ENCODE assay signal across 8 mouse cellular contexts in the genomic region with DNA sequence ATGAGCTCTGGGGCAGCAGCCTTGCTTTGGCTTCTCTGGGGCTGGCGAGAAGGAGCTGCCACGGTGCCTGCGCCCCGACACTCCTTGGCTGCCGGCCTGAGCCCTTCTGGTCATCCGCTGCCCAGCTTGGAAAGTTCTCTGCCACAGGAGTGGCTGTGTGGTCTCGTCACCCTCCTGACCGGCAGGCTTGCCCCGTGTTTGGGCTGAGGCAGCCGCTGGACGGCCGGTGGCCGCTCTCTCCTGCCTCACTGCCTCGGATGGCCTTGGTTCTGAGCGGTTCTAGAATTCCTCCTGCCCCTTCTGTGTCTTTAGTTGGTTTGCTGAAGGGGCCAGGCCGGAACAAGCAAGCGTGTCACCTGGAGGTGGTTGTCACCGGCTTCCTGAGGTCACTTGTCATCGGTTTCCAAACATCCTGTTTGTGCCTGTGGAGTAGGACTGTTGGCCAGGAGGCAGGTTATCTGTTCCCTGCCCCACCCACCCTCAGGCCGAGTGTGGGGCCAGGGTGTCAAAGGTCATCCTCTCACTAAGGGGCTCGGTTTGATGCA. TPM values are rescaled to one million over a fixed set of nuclear protein-coding genes. Genes with fewer than 3 reads are reported as not detected.
DNase-seq lines count a peak whose midpoint lies in the region; ATAC-seq and TF ChIP-seq lines count a peak whose summit lies in the region.

No protein-coding gene starts in this region.

- ATAC-seq in stomach, postnatal 0 days (ENCODE audit: low FRiP score, low TSS enrichment), result peak; percentile 28

- no peak for TF ChIP-seq EP300 in stomach, postnatal 0 days (optimal IDR thresholded peaks at IDR 0.05)

- peak overlapping the region; percentile 15 for H3K4me2 ChIP-seq in stomach, postnatal 0 days (replicated peaks; ENCODE audit: low read depth)

- no peak for TF ChIP-seq CTCF in spleen, adult 2 months (IDR thresholded peaks at IDR 0.05; ENCODE audit: extremely low read depth, insufficient read depth, insufficient read length, insufficient replicate concordance)
- no peak for TF ChIP-seq CTCF in stomach, postnatal 0 days (IDR thresholded peaks at IDR 0.05; ENCODE audit: low read depth)

- H3K27me3 ChIP-seq in spleen, adult 2 months (ENCODE audit: control insufficient read depth, insufficient read depth, low read length), result no peaks in the 10 kb centered on the region
- H3K27me3 ChIP-seq in stomach, postnatal 0 days (ENCODE audit: control insufficient read depth, insufficient read depth, low read length), result no peaks in the 10 kb centered on the region

- 61% methylated on average over 21 of the region's 21 CpGs for WGBS in spleen, adult 2 months
- WGBS in stomach, postnatal 0 days, result 54% methylated on average over 21 of the region's 21 CpGs

- no peak for TF ChIP-seq POLR2A in spleen, adult 2 months (IDR thresholded peaks at IDR 0.05; ENCODE audit: low read depth, low read length)

- peak overlapping the region; percentile 91 for H3K27ac ChIP-seq in spleen, adult 2 months (ENCODE audit: insufficient read depth, low read length)
- H3K27ac ChIP-seq in stomach, postnatal 0 days (replicated peaks), result peak overlapping the region; percentile 70

- H3K9me3 ChIP-seq in stomach, postnatal 0 days (ENCODE audit: control insufficient read depth, low read length), result no peaks in the 10 kb centered on the region

- H3K4me1 ChIP-seq in spleen, adult 2 months (ENCODE audit: control insufficient read depth, insufficient read depth, insufficient read length), result peaks cover 44% of the 10 kb centered on the region
- H3K4me1 ChIP-seq in stomach, postnatal 0 days (replicated peaks; ENCODE audit: control insufficient read depth, insufficient read depth), result peaks cover 10% of the 10 kb centered on the region; the same call in 1 of the 2 replicates

- H3K36me3 ChIP-seq in spleen, adult 2 months (ENCODE audit: control insufficient read depth, insufficient read depth, low read length), result no peaks in the 10 kb centered on the region
- no peaks in the 10 kb centered on the region for H3K36me3 ChIP-seq in stomach, postnatal 0 days (ENCODE audit: control insufficient read depth, insufficient read depth, low read length)

- H3K4me3 ChIP-seq in spleen, adult 2 months (ENCODE audit: extremely low read depth, insufficient read depth, insufficient read length), result no peak overlapping the region
- no peak overlapping the region for H3K4me3 ChIP-seq in stomach, postnatal 0 days (ENCODE audit: low read depth, low read length)

- H3K9ac ChIP-seq in stomach, postnatal 0 days (ENCODE audit: low read length), result no peak overlapping the region

- DNase-seq in cerebellum, adult 9-11 months, result peak; percentile 60
- no peak for DNase-seq in cerebellum, adult 9-10 months
- no peak for DNase-seq in spleen, adult 2 months (ENCODE audit: low read depth in 1 of 2, low spot score in 2 of 2)
- no peak for DNase-seq in spleen, postnatal 14 days (ENCODE audit: low spot score in 2 of 2)
- DNase-seq in kidney, postnatal 36 days, result peak; percentile 71 to 85
- no peak for DNase-seq in stomach, postnatal 0 days (ENCODE audit: low spot score)
- no peak for DNase-seq in spleen, postnatal 10 days (ENCODE audit: low spot score in 2 of 2)
- DNase-seq in thymus, adult 18-20 months, result no peak

RNA-seq across cellular contexts. Expression of a gene that starts 13.9 kb away (rescaled TPM):
- 63.8 and 76.1 TPM in 2 replicates for polyA plus RNA-seq in spleen, adult 2 months (2012; rRNA removed)
- 21.1 and 25.8 TPM in 2 replicates for polyA plus RNA-seq in stomach, postnatal 0 days (2015; fragmentation: Nextera tagmentation; extraction: Ambion mirVana)

RNA-seq across cellular contexts. Expression of a gene that starts 35.9 kb away (rescaled TPM):
- polyA plus RNA-seq in spleen, adult 2 months (2012; rRNA removed), result 19.6 and 28.2 TPM in 2 replicates
- polyA plus RNA-seq in stomach, postnatal 0 days (2015; fragmentation: Nextera tagmentation; extraction: Ambion mirVana), result 10.1 and 11.5 TPM in 2 replicates

RNA-seq across cellular contexts. Expression of a gene that starts 38.9 kb away (rescaled TPM):
- 2,439 and 2,476 TPM in 2 replicates for polyA plus RNA-seq in spleen, adult 2 months (2012; rRNA removed)
- polyA plus RNA-seq in stomach, postnatal 0 days (2015; fragmentation: Nextera tagmentation; extraction: Ambion mirVana), result 1,317 and 1,335 TPM in 2 replicates

RNA-seq across cellular contexts. Expression of a gene that starts 44.7 kb away (rescaled TPM):
- 48.3 and 61.8 TPM in 2 replicates for polyA plus RNA-seq in spleen, adult 2 months (2012; rRNA removed)
- polyA plus RNA-seq in stomach, postnatal 0 days (2015; fragmentation: Nextera tagmentation; extraction: Ambion mirVana), result 11.2 and 11.7 TPM in 2 replicates

RNA-seq across cellular contexts. Expression of a gene that starts 54.3 kb away (rescaled TPM):
- 284 and 435 TPM in 2 replicates for polyA plus RNA-seq in spleen, adult 2 months (2012; rRNA removed)
- 464 and 489 TPM in 2 replicates for polyA plus RNA-seq in stomach, postnatal 0 days (2015; fragmentation: Nextera tagmentation; extraction: Ambion mirVana)

Comparison
In these comparisons a context has a peak if more than half of its experiments do, and no peak if none do; other contexts are left out.
1. DNase-seq: peak in cerebellum, adult 9-11 months (single experiment) and kidney, postnatal 36 days (2 of 2); none in cerebellum, adult 9-10 months (single experiment), spleen, adult 2 months (0 of 2), spleen, postnatal 14 days (0 of 2), stomach, postnatal 0 days (single experiment), spleen, postnatal 10 days (0 of 2) and thymus, adult 18-20 months (0 of 2).